Mouse (Mus musculus) kidney, embryonic 15.5 days (tissue): ENCODE data around the gene E2f6. TPM values are rescaled to one million over a fixed set of nuclear protein-coding genes. Genes with fewer than 3 reads are reported as not detected.

Experiments used
- ATAC-seq: fragments of 200-750 bp; cut with Nextera tagmentation; replicated peaks from 2 replicates; pipeline ENCODE4 v1.8.0; 2017; ENCODE audit warnings: moderate TSS enrichment; ENCODE audit not compliant: low FRiP score
- H3K27ac ChIP-seq: fragments of 300-500 bp; sonication (generic); 2 replicates; pipeline ENCODE4 v1.5.1; 2015; ENCODE audit warnings: mild to moderate bottlenecking, inconsistent platforms
- H3K27me3 ChIP-seq: fragments of 300-500 bp; sonication (generic); 2 replicates; pipeline ENCODE4 v1.6.1; 2015; ENCODE audit warnings: inconsistent platforms
- H3K36me3 ChIP-seq: fragments of 300-500 bp; sonication (generic); 2 replicates; pipeline ENCODE4 v1.6.1; 2015; ENCODE audit warnings: inconsistent platforms
- H3K4me1 ChIP-seq: fragments of 300-500 bp; sonication (generic); 2 replicates; pipeline ENCODE4 v1.6.1; 2015; ENCODE audit warnings: inconsistent platforms
- H3K4me2 ChIP-seq: fragments of 300-500 bp; sonication (generic); 2 replicates; pipeline ENCODE4 v1.6.1; 2015; ENCODE audit warnings: moderate library complexity, mild to moderate bottlenecking, inconsistent platforms
- H3K4me3 ChIP-seq: fragments of 300-500 bp; sonication (generic); replicated peaks from 2 replicates; pipeline ENCODE4 v1.5.1; 2015; ENCODE audit warnings: mild to moderate bottlenecking, inconsistent platforms
- H3K9ac ChIP-seq: fragments of 300-500 bp; sonication (generic); 2 replicates; pipeline ENCODE4 v1.6.1; 2015; ENCODE audit warnings: mild to moderate bottlenecking, inconsistent platforms
- H3K9me3 ChIP-seq: fragments of 300-500 bp; sonication (generic); replicated peaks from 2 replicates; pipeline ENCODE4 v1.6.1; 2016; ENCODE audit warnings: inconsistent platforms
- WGBS: fragments of 180-500 bp; shearing (Covaris S2); methylation state at CpG from one replicate; pipeline ENCODE4 v1.1.7; 2015; ENCODE audit warnings: mixed read lengths; 5-methylcytosine and 5-hydroxymethylcytosine counted together
- polyA plus RNA-seq: library from polyadenylated mRNA; unstranded; fragments of >200 nt; fragmentation: Nextera tagmentation; extraction: Ambion mirVana; gene quantifications from 2 replicates; pipeline ENCODE4 v1.2.1, GENCODE M21; 2015

Gene E2f6
- polyA plus RNA-seq, result 44.5 and 46.5 TPM in 2 replicates

DNA sequence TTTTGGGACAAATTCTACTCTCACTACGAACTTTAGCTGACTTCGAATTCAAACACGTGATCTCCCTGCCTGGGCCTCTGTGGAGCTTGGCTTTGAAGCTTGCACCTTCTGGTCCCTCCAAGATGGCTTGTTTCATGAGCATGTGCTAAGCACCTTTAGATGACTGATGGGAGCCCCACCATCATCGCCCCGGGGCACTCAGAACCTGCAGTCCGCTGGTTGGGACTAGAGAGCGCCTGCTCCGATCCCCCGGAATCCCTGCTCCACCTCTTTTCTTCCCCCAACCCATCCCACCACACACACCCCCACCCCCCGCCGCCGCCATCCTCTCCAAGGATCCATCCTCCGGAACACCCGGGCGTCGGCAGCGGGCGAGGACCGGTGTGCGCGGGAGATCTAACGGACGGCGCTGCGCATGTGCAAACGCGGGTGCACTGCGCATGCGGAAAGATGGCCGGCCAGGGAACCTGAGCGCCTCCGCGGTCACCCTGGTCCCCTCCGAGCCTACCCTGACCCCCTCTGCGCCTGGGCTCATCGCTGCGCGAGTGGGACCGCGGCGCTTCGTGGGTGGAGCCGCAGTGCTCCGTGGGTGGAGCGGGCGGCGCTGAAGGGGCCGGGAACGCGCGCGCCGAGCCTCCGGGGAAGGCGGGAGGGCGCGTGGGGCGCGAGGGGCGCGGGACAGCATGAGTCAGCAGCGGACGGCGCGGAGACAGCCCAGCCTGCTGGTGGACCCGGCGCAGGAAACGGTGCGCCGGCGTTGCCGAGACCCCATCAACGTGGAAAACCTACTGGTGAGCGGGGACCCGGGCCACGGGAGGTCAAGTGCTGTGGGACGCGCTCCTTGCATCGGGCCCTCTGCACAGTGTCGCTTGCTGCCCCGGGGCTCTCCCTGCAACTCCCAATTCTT is at the start of gene E2f6:
Gene E2f6 (plus strand): TSS at position 439 of the 907 bp plus-strand sequence.
- Histone ChIP-seq H3K36me3 (peaks cover 5% of the 10 kb centered on the region; the same call in 1 of the 2 replicates), H3K4me3 (peak within 1 kb of the TSS; percentile 88), H3K27me3 (peaks cover 38% of the 10 kb centered on the region), H3K4me2 (peak within 1 kb of the TSS; percentile 94), H3K9me3 (no peaks in the 10 kb centered on the region), H3K27ac (peak within 1 kb of the TSS; percentile 67), H3K9ac (peak within 1 kb of the TSS; percentile 93), H3K4me1 (peaks cover 26% of the 10 kb centered on the region)
- ATAC-seq, result peak; percentile 81
- WGBS, result 6% methylated on average over 81 of the region's 81 CpGs

DNA sequence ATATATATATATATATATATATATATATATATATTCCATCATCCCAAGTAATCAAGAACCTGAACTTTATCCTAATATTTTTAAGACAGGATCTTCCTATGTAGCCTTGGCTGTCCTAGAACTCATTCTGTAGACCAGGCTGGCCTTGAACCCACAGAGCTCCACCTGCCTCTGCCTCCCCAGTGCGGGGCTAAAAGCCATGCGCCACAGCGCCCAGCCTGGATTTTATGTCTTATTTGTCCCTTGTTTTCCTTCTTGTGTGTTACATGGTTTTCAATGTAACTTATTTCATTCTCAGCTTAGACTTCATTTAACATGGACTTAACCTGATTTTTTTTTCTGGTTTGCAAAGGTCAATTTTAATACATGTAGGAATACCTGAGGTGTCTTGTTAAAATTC is 49.3 kb upstream of the E2f6 start:
- Histone ChIP-seq H3K4me3 (no peak overlapping the region), H3K4me1 (peaks cover 9% of the 10 kb centered on the region), H3K27me3 (no peaks in the 10 kb centered on the region), H3K9me3 (no peaks in the 10 kb centered on the region), H3K27ac (no peak overlapping the region), H3K4me2 (no peak overlapping the region), H3K36me3 (no peaks in the 10 kb centered on the region), H3K9ac (no peak overlapping the region)
- 96% methylated on average over 3 of the region's 3 CpGs for WGBS
- no peak for ATAC-seq

DNA sequence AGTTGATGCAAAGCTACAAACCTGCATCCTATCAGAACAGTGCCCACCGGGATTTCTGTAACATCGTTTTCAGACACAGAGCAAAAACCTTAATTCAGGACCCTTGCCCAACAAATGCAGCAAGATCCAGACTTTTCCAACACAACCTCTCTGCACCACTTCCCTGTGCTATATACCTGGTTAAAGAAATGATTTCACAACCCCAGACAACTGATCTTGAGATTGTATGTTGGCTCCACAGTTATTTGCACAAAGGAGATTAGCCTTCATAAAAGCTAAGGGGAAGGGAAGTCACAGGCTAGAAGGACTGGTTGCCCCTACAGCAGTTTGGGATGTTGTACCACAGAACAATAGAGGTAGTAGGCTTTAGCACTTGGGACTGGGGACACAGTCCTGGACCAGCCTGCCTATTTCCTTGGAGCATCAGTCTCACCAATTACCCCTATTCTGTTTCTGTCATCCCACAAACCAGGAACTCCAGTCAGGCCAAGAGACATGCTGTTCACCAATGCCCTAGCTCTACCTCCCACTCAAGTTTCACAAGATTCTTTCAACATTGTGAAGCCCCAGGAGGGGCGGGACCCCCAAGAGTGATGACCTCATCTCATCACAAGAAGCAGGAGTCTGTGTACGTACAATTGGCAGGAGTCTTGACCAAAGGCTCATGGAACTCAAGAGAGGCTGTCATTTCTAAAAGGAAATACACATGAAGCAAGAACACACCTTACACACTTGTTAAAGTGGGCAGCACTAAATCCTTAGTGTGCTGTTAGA is 46.9 kb upstream of the E2f6 start:
- no peak for ATAC-seq

DNA sequence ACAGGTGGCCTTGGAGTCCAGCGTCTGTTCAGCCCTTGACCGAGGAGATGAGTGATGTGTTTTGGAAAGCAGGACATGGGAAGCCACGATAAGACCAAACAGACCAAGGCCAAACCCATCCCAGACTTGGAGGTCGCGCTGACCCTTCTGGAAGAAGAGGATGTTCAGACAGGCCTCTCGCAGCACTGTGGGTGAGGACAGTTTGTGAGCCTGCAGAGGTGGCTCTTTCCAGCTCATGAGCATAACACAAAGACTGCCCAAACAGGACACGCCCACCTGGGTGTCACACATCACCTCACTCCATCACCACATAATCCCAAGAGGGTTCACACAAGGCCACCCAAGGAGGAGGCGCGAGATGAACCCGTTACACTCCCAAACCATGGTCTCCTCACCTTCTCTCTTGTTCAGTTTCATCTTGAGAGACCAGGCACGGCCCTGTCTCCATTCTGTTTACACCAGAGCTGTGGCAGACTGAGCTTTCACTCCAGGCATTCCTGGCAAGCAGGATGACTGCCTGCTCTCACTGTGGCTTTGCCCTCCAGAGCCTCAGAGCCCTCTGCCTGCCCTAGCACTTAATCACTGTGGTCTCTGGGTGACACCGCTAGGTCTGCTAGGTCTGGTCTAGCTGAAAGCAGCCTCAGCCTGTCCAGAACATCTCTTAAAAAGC is 45.9 kb upstream of the E2f6 start:
- peak; percentile 67 for ATAC-seq
- WGBS, result 71% methylated on average over 12 of the region's 12 CpGs
- Histone ChIP-seq H3K9me3 (no peaks in the 10 kb centered on the region), H3K4me1 (peaks cover 21% of the 10 kb centered on the region), H3K4me2 (no peak overlapping the region), H3K9ac (no peak overlapping the region), H3K36me3 (no peaks in the 10 kb centered on the region), H3K27me3 (no peaks in the 10 kb centered on the region), H3K27ac (no peak overlapping the region; the same call in 1 of the 2 replicates), H3K4me3 (no peak overlapping the region)

More for the DNA sequence above, 46.9 kb upstream of the E2f6 start:
- Histone ChIP-seq H3K4me3 (no peak overlapping the region), H3K9ac (no peak overlapping the region), H3K27me3 (no peaks in the 10 kb centered on the region), H3K4me1 (peaks cover 18% of the 10 kb centered on the region), H3K36me3 (no peaks in the 10 kb centered on the region), H3K27ac (no peak overlapping the region), H3K4me2 (no peak overlapping the region), H3K9me3 (no peaks in the 10 kb centered on the region)
- 83% methylated on average over 4 of the region's 4 CpGs for whole genome bisulfite sequencing

DNA sequence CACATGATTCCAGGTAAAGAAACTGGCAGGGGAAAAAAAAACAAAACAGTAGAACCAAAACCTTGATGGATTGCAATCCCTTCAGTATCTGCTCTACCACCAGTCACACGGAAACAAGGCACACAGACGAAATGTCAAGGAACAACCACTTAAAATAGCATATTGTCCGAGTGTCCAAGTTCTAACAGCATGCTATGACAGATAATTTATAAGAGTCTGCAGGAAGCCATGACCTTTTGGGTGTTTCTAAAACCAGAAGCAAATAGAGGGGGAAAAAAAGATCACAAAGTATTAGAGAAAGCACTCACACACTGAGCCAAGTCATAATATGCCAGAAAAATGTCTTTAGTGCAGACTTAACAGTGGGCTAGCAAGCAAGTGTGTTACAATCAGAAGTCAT is 42.5 kb upstream of the E2f6 start:
- no peak overlapping the region for H3K4me3 ChIP-seq
- peaks cover 33% of the 10 kb centered on the region for H3K4me1 ChIP-seq
- no peaks in the 10 kb centered on the region for H3K9me3 ChIP-seq
- H3K4me2 ChIP-seq, result no peak overlapping the region
- H3K27ac ChIP-seq, result no peak overlapping the region
- no peak overlapping the region for H3K9ac ChIP-seq
- no peaks in the 10 kb centered on the region for H3K36me3 ChIP-seq
- 17% methylated on average over 3 of the region's 3 CpGs for WGBS
- no peaks in the 10 kb centered on the region for H3K27me3 ChIP-seq
- no peak for ATAC-seq

DNA sequence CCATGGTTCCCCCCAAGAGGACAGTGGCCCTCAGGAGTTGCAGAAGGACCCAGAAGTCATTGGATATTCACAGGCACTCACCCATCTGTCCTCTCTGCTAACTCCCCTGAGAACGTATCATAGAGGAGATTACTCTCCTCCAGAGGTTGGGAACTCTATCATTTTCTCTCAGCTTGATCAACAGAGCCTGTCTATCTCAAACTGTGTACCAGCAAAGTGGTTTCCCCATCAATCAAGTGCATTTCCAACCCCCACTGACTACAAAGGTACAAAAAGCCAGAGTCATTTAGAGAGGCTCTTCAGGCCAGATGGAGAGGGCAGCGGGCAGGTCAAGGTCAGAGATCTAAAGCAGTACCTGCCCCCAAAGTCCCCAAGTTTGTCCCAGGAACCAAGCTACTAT is 42.1 kb upstream of the E2f6 start:
- ATAC-seq, result no peak
- H3K9ac ChIP-seq, result no peak overlapping the region

DNA sequence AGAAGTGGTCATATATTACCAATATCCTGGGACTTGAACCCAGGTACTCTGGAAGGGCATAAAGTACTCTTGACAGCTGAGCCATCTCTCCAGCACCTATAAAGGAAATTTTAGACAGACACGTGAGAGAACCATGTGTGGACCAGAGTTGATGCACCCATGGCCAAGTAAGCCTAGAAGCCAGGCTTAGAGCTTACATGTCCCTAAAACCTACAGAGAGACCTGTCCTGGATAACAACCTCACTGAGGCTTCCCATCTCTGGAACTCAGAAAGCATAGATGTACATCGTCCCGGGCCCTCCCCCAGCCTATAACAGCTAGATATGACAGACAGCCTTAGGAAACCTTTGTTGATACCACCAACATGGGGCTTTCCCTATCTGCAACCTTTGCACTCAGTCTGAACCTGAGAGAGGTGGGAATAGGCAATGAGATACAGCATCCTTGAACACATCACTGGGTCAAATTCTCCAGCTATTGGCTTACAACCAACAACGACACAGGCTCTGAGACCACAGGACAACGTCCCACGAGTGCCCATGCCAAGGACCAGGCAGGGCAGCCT is 41.1 kb upstream of the E2f6 start:
- Histone ChIP-seq H3K27me3 (no peaks in the 10 kb centered on the region), H3K9ac (no peak overlapping the region), H3K27ac (no peak overlapping the region), H3K4me3 (no peak overlapping the region), H3K36me3 (no peaks in the 10 kb centered on the region), H3K9me3 (no peaks in the 10 kb centered on the region), H3K4me1 (peaks cover 34% of the 10 kb centered on the region), H3K4me2 (no peak overlapping the region)
- ATAC-seq, result no peak
- 85% methylated on average over 6 of the region's 6 CpGs for WGBS

More for the DNA sequence above, 42.1 kb upstream of the E2f6 start:
- Histone ChIP-seq H3K4me3 (no peak overlapping the region), H3K4me2 (no peak overlapping the region), H3K27ac (no peak overlapping the region), H3K27me3 (no peaks in the 10 kb centered on the region), H3K9me3 (no peaks in the 10 kb centered on the region), H3K36me3 (no peaks in the 10 kb centered on the region), H3K4me1 (peaks cover 33% of the 10 kb centered on the region)
- WGBS, result 48% methylated on average over 2 of the region's 2 CpGs

DNA sequence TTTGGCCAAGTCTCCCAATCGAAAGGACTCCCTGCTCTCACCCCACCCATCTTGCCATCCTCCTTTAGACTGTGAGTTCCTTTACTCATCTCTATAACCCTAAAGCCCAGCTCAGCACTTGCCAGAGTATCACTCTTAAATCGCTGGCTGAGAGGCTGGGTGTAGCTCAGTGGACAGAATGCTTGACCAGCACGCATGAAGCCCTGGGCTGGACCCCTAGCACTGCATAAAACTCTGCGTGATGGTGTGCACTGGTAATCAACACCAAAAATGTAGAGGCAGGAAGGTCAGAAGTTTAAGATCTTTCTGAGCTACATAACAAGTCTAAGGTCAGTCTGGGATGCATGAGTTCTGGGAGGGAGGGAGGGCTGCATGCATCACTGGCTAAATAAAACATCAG is 36.2 kb upstream of the E2f6 start:
- H3K36me3 ChIP-seq, result no peaks in the 10 kb centered on the region
- peak overlapping the region; percentile 27; the same call in 1 of the 2 replicates for H3K27ac ChIP-seq
- no peak overlapping the region for H3K4me2 ChIP-seq
- 47% methylated on average over 4 of the region's 4 CpGs for WGBS
- no peaks in the 10 kb centered on the region for H3K9me3 ChIP-seq
- ATAC-seq, result 0 out of 2 replicates have a peak, but pooled peaks have one; percentile 47
- H3K9ac ChIP-seq, result no peak overlapping the region
- peaks cover 20% of the 10 kb centered on the region; the same call in 1 of the 2 replicates for H3K4me1 ChIP-seq
- H3K4me3 ChIP-seq, result no peak overlapping the region
- H3K27me3 ChIP-seq, result no peaks in the 10 kb centered on the region

DNA sequence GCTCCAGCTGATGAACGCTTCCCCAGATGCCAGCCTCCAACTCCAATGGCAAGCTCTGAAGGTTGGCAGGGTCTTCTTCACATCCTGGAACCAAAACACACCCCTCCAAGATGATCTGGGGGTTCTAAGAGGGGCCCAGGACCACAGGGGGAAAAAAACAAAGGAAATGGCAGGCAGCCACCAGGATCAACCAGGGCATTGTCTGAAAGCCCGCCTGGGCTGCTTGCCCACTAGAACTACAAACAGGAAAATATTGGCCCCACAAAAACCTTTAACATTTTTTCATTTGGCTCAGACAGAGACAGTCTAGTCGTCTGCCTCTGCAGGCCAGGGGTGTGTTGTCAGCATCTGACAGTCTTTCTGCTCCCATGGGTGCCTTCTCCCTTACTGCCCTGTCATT is 35.4 kb upstream of the E2f6 start:
- Histone ChIP-seq H3K9me3 (no peaks in the 10 kb centered on the region), H3K9ac (no peak overlapping the region), H3K4me2 (no peak overlapping the region), H3K4me1 (peaks cover 20% of the 10 kb centered on the region; the same call in 1 of the 2 replicates), H3K27me3 (no peaks in the 10 kb centered on the region), H3K27ac (no peak overlapping the region), H3K36me3 (no peaks in the 10 kb centered on the region), H3K4me3 (no peak overlapping the region)
- no peak for ATAC-seq
- 71% methylated on average over 3 of the region's 3 CpGs for WGBS

DNA sequence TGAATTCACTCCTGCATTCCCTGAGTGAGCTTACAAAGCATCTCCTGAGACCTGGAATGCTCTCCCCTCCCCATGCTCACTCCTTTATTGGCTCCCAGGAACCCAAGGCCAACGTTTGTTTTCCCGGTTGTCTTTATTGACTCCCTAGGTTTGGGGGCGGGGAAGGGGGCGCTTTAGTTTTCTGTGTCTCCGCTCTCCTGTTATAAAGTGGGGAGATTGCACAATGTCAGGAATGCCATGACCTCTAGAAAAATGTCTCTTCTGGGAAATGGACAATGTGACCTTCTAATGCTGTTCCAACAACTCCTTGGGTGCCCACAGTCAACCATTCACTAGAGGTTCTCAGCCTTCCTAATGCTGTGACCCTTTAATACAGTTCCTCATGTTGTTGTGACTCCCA is 32.2 kb upstream of the E2f6 start:
- no peak overlapping the region for H3K9ac ChIP-seq
- no peaks in the 10 kb centered on the region for H3K36me3 ChIP-seq
- H3K27me3 ChIP-seq, result no peaks in the 10 kb centered on the region
- no peak overlapping the region for H3K4me3 ChIP-seq
- no peaks in the 10 kb centered on the region for H3K9me3 ChIP-seq
- no peak overlapping the region for H3K27ac ChIP-seq
- ATAC-seq, result no peak
- no peak overlapping the region for H3K4me2 ChIP-seq
- 58% methylated on average over 5 of the region's 5 CpGs for WGBS
- H3K4me1 ChIP-seq, result peaks cover 17% of the 10 kb centered on the region

DNA sequence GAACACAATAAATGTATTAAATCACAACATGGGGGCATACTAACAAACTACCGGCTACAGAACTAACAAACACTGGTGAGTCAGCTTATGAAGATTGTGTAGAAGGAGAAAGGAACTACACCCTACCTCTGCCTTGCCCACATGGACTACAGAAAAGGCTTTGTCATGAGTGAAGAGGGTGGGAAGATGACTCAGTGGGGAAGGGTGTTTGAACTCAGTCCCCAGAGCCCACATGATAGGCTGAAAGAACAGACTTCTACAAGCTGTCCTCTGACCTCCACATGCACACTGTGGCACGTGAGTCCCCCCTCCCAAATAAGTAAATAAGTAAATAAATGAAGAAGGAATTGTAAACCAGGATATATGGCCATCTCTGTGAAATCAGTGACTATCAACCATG is 31.6 kb upstream of the E2f6 start:
- Histone ChIP-seq H3K36me3 (no peaks in the 10 kb centered on the region), H3K27ac (no peak overlapping the region), H3K4me1 (peaks cover 16% of the 10 kb centered on the region), H3K27me3 (no peaks in the 10 kb centered on the region), H3K9ac (no peak overlapping the region), H3K9me3 (no peaks in the 10 kb centered on the region), H3K4me3 (no peak overlapping the region), H3K4me2 (no peak overlapping the region)
- no peak for ATAC-seq
- WGBS, result 76% methylated on average over 2 of the region's 2 CpGs
